Mouse (Mus musculus) ES-Bruce4 (cell line): ENCODE data around the gene Anp32e. TPM values are rescaled to one million over a fixed set of nuclear protein-coding genes. Genes with fewer than 3 reads are reported as not detected.
"Not testable (repeated sequence)": the region's sequence is repeated elsewhere in the genome, so short reads cannot be mapped to it uniquely, and the experiment has no call there.

Source experiments
- H3K27ac ChIP-seq: 2 replicates; pipeline ENCODE4 v1.5.1; 2012; ENCODE audit warnings: low read length, inconsistent platforms; ENCODE audit not compliant: insufficient read depth
- H3K27me3 ChIP-seq: 2 replicates; pipeline ENCODE4 v1.6.1; 2012; ENCODE audit warnings: mild to moderate bottlenecking, low read length, inconsistent platforms; ENCODE audit not compliant: control insufficient read depth, poor library complexity, insufficient read depth, severe bottlenecking
- H3K36me3 ChIP-seq: 2 replicates; pipeline ENCODE4 v1.6.1; 2012; ENCODE audit warnings: inconsistent platforms, mild to moderate bottlenecking, low read length, moderate library complexity; ENCODE audit not compliant: control insufficient read depth, poor library complexity, insufficient read depth, severe bottlenecking
- H3K4me1 ChIP-seq: one replicate; pipeline ENCODE4 v1.8.1; 2011; ENCODE audit warnings: low read length; ENCODE audit not compliant: control insufficient read depth, insufficient read depth
- H3K4me3 ChIP-seq: 2 replicates; pipeline ENCODE4 v1.5.1; 2011; ENCODE audit warnings: low read depth, mild to moderate bottlenecking, low read length
- H3K9ac ChIP-seq: 2 replicates; pipeline ENCODE4 v1.6.1; 2012; ENCODE audit warnings: low read depth, mild to moderate bottlenecking, inconsistent platforms; ENCODE audit not compliant: poor library complexity, severe bottlenecking
- H3K9me3 ChIP-seq: replicated peaks from 2 replicates; pipeline ENCODE4 v1.6.1; 2012; ENCODE audit warnings: mild to moderate bottlenecking, low read length, inconsistent platforms; ENCODE audit not compliant: control insufficient read depth, poor library complexity, insufficient read depth, severe bottlenecking
- CTCF ChIP-seq: IDR thresholded peaks from one replicate; pipeline ENCODE4 v1.8.1; 2011; ENCODE audit warnings: low read depth, low read length
- EP300 ChIP-seq: IDR thresholded peaks from 2 replicates; pipeline ENCODE4 v1.6.1; 2011; ENCODE audit warnings: low read depth, low read length; ENCODE audit not compliant: insufficient read depth
- POLR2A ChIP-seq: IDR thresholded peaks from one replicate; pipeline ENCODE4 v1.8.1; 2011; ENCODE audit warnings: low read length; ENCODE audit not compliant: insufficient read depth
- polyA plus RNA-seq: library from polyadenylated mRNA; stranded (reverse); fragments of >200 nt; gene quantifications from 2 replicates; pipeline ENCODE4 v1.2.4, GENCODE M21; 2011; ENCODE audit warnings: low read depth; ENCODE audit not compliant: missing spikeins, insufficient read depth, insufficient read length

The Anp32e gene
- polyA plus RNA-seq, 1 experiment: 386 TPM

DNA sequence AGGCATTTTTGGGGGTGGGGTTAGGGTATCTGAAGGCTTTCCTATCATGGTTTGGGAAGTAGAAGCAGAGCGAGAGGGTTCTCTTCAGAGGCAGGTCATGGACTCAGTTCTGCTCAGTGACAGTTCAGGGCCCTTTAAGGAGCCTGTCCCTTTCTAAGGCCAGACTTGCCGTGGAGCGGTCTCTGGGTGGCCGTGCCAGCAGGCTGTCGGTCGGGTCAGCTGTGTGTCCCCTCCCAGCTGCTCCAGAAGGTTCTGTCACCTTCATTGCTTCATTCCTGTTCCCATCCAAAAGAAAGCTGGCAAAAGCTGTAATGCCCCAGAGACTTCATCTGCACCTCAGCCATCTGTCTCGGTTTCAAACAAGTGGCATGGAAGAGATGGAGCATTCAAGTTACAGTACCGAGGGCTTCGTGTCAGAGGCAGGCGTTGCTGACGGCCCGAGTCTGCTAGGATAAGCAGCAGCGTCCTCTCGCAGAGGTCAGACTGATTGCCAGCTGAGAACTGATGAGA is 16.7 kb downstream of the Anp32e start:
- no peak for TF ChIP-seq EP300
- Histone ChIP-seq H3K9ac (no peak overlapping the region), H3K9me3 (no peaks in the 10 kb centered on the region), H3K27me3 (no peaks in the 10 kb centered on the region), H3K36me3 (peaks cover 26% of the 10 kb centered on the region), H3K4me3 (no peak overlapping the region), H3K4me1 (no peaks in the 10 kb centered on the region), H3K27ac (no peak overlapping the region)

DNA sequence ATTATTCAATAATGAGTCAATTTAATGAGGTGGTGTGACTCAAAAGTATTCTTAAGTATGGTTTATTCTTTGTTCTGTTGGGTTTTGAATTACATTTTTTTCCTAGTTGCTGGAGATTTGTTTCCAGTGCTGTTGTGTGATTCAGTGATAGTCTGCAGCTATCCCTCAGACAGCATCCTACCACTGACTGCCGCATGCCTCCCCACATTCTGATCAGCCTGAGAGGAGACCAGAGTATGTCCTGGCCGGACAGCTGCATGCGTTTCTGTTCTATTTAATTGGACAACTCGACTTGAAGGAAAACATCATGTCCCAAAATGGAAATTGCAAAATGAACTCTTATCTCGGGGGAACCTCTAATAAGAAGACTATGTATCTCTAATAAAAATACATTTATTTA is 19.3 kb downstream of the Anp32e start:
- Histone ChIP-seq H3K27ac (no peak overlapping the region), H3K9me3 (no peaks in the 10 kb centered on the region), H3K36me3 (peaks cover 16% of the 10 kb centered on the region), H3K9ac (no peak overlapping the region), H3K27me3 (no peaks in the 10 kb centered on the region), H3K4me3 (no peak overlapping the region), H3K4me1 (no peaks in the 10 kb centered on the region)
- TF ChIP-seq POLR2A: no peak
- no peak for TF ChIP-seq EP300
- no peak for TF ChIP-seq CTCF

DNA sequence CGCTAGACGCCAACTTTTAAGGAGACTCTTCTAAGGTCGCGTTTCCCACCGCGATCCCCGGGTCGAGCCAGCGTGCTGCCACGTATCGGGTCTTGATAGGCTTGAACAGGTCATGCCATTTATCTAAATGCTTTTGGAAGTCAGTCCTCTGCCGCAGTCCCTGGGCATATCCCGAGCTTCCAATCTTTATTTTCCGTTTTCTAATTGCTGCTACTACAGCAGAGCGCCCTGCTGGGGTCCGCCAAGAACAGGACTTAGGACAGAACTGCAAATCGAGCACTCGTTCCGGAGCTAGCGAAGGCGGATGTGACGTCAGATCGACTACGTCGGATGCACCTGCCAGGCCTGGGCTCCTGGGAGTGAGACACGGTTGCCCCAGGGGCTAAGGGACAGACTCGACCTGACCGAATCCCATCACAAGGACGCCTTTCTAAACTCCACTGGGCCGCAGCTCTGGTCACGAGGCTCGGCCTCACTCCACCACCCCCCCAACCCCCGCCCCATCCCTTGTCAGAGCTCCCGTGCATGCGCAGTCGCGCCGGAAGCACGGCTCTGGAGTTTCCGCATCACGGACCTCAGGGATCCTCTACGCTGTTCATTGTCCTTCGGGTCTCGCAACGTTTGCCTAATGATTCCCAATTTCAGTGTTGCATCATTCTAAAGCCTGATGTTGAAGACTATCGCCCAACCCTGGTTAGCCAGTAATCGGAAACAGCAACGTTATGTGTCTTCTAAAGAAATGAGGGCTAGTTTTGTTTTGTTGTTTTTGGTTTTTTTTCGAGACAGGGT is 21.9 kb downstream of the Anp32e start:
- Histone ChIP-seq H3K9me3 (no peaks in the 10 kb centered on the region), H3K27me3 (no peaks in the 10 kb centered on the region), H3K36me3 (peaks cover 4% of the 10 kb centered on the region; the same call in 1 of the 2 replicates), H3K27ac (peak overlapping the region; percentile 91), H3K4me3 (peak overlapping the region; percentile 57), H3K9ac (peak overlapping the region; percentile 65), H3K4me1 (no peaks in the 10 kb centered on the region)
- TF ChIP-seq EP300 (0 out of 2 replicates have a peak, but pooled peaks have one; percentile 37), CTCF (no peak), POLR2A (peak; percentile 43)

DNA sequence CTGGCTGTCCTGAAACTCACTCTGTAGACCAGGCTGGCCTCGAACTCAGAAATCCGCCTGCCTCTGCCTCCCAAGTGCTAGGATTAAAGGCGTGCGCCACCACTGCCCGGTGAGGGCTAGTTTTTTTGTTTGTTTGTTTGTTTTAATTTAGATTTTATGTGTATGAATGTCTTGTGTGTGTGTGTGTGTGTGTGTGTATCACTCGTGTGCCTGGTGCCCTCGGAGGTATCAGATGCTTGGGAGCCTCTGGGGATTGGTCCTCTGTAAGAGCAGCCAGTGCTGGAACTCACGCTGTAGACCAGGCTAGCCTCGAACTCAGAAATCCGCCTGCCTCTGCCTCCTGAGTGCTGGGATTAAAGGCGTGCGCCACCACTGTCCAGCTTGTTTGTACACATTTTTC is 22.5 kb downstream of the Anp32e start:
- H3K9me3 ChIP-seq, H3K27me3 ChIP-seq, H3K36me3 ChIP-seq, H3K4me1 ChIP-seq: not testable (repeated sequence)
- peak overlapping the region; percentile 91 for H3K27ac ChIP-seq
- H3K9ac ChIP-seq: peak overlapping the region; percentile 65
- H3K4me3 ChIP-seq: peak overlapping the region; percentile 57

DNA sequence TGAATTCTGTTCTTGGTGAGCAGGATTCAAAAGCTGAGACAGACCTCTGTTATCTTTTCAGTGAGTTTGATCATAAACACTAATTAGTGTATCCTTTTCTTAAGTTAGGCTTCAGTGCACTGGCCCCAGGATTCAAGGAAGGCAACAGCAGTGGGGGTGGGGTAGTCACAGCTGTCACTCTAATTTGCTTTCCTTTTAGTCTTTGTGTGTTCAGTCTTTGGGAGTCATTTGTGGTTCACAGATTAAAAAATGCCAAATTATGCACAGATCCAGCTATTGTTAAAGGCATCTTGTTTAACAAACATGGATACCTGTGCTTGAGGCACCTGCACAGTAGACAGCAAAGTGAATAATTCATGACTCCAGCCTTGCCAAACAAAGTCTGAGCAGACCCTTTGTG is 24.0 kb downstream of the Anp32e start:
- no peaks in the 10 kb centered on the region for H3K27me3 ChIP-seq
- H3K4me1 ChIP-seq: no peaks in the 10 kb centered on the region
- no peak overlapping the region for H3K27ac ChIP-seq
- no peak overlapping the region for H3K9ac ChIP-seq
- H3K9me3 ChIP-seq: no peaks in the 10 kb centered on the region
- H3K36me3 ChIP-seq: no peaks in the 10 kb centered on the region
- no peak for TF ChIP-seq EP300
- no peak for TF ChIP-seq CTCF
- no peak for TF ChIP-seq POLR2A
- no peak overlapping the region for H3K4me3 ChIP-seq

DNA sequence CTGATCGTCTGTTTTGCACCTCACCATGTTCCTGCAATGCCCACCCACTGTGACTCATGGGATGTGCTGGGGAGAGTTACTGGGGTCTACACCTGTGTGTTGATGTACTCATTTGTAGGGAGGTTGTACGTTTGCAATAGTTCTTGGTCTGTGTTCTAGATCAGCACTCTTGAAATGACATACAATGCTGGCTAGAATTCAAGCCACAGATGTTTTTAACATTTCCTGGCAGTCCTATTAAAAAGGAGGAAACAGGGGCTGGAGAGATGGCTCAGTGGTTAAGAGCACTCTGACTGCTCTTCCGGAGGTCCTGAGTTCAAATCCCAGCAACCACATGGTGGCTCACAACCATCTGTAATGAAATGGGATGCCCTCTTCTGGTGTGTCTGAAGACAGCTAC is 24.5 kb downstream of the Anp32e start:
- Histone ChIP-seq H3K9me3 (no peaks in the 10 kb centered on the region), H3K27me3 (no peaks in the 10 kb centered on the region), H3K27ac (no peak overlapping the region), H3K9ac (no peak overlapping the region), H3K4me3 (no peak overlapping the region), H3K4me1 (no peaks in the 10 kb centered on the region), H3K36me3 (no peaks in the 10 kb centered on the region)
- TF ChIP-seq CTCF (no peak), EP300 (no peak)

DNA sequence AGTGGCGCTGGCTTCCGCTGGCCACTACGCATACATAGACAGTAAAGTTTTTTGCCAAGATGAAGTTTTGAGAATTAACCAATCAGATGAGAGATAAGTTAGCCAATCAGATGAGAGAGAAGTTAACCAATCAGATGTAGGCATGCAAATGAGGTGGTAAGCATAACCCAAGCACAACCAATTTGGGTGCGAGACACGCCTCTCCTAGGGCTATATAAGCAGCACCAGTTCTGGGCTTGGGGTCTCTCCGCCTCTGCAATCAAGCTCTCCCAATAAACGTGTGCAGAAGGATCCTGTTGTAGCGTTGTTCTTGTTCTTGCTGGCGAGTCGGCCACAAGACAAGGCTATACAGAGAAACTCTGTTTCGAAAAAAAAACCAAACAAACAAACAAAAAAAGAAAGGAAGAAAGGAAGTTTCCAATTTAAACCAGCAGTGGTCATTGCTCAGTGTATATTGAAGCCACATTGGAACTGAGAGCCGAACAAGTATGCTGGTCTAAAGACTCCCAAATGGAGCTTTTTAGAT is 25.7 kb downstream of the Anp32e start:
- not testable (repeated sequence) for H3K4me1 ChIP-seq

More for the DNA sequence above, 25.7 kb downstream of the Anp32e start:
- not testable (repeated sequence) for H3K9ac ChIP-seq, H3K27me3 ChIP-seq, H3K4me3 ChIP-seq, H3K36me3 ChIP-seq, H3K9me3 ChIP-seq, H3K27ac ChIP-seq
